Mouse (Mus musculus) E14TG2a.4 (cell line): ENCODE measurements around the gene Rmi1.
"Not testable (repeated sequence)": the region's sequence is repeated elsewhere in the genome, so short reads cannot be mapped to it uniquely, and the experiment has no call there.

ENCODE experiments used
- H3K27me3 ChIP-seq: 2 replicates; pipeline ENCODE4 v1.6.1; 2014; ENCODE audit warnings: low read length, control low read depth; ENCODE audit not compliant: insufficient read depth
- H3K36me3 ChIP-seq: 2 replicates; pipeline ENCODE4 v1.6.1; 2014; ENCODE audit warnings: low read length, control low read depth; ENCODE audit not compliant: insufficient read depth
- H3K4me1 ChIP-seq: replicated peaks from 2 replicates; pipeline ENCODE4 v1.6.1; 2014; ENCODE audit warnings: low read depth, low read length, control low read depth
- H3K4me3 ChIP-seq: replicated peaks from 2 replicates; pipeline ENCODE4 v1.5.1; 2014; ENCODE audit warnings: mild to moderate bottlenecking, low read length
- H3K9me3 ChIP-seq: 2 replicates; pipeline ENCODE4 v1.6.1; 2014; ENCODE audit warnings: low read length, control low read depth
- CTCF ChIP-seq: conservative IDR thresholded peaks from 2 replicates; pipeline ENCODE4 v1.5.1; 2014; ENCODE audit warnings: low read length
- NANOG ChIP-seq: IDR thresholded peaks from 2 replicates; pipeline ENCODE4 v1.6.1; 2014; ENCODE audit warnings: borderline replicate concordance, low read length, mixed read lengths
- POU5F1 ChIP-seq: IDR thresholded peaks from 2 replicates; pipeline ENCODE4 v1.6.1; 2014; ENCODE audit warnings: low read length, borderline replicate concordance

Gene Rmi1

GRCm38 (mm10) chr13:58389324-58389951, 12.6 kb upstream of the Rmi1 start:
- Histone ChIP-seq H3K27me3 (no peaks in the 10 kb centered on the region), H3K9me3 (no peaks in the 10 kb centered on the region), H3K4me1 (peaks cover 16% of the 10 kb centered on the region), H3K4me3 (no peak overlapping the region), H3K36me3 (peaks cover 53% of the 10 kb centered on the region)
- TF ChIP-seq POU5F1: no peak
- TF ChIP-seq NANOG: no peak
- no peak for TF ChIP-seq CTCF

- Histone ChIP-seq H3K36me3 (peaks cover 97% of the 10 kb centered on the region), H3K4me1 (peaks cover 26% of the 10 kb centered on the region)
- H3K9me3 ChIP-seq, H3K4me3 ChIP-seq, H3K27me3 ChIP-seq: not testable (repeated sequence)
Measured at GRCm38 (mm10) chr13:58394392-58394791, 7.7 kb upstream of the Rmi1 start.

GRCm38 (mm10) chr13:58397651-58398050, 4.4 kb upstream of the Rmi1 start:
- TF ChIP-seq POU5F1: no peak
- TF ChIP-seq NANOG: no peak
- no peak for TF ChIP-seq CTCF
- Histone ChIP-seq H3K4me1 (peaks cover 34% of the 10 kb centered on the region), H3K4me3 (no peak overlapping the region), H3K9me3 (no peaks in the 10 kb centered on the region), H3K27me3 (no peaks in the 10 kb centered on the region), H3K36me3 (peaks cover 72% of the 10 kb centered on the region)

- no peaks in the 10 kb centered on the region for H3K9me3 ChIP-seq
- TF ChIP-seq CTCF (no peak), NANOG (no peak), POU5F1 (no peak)
Measured at GRCm38 (mm10) chr13:58400576-58400975, 1.5 kb upstream of the Rmi1 start.

GRCm38 (mm10) chr13:58401135-58402002, 679 bp upstream of the Rmi1 start:
- TF ChIP-seq NANOG (no peak), POU5F1 (no peak), CTCF (no peak)
- H3K9me3 ChIP-seq: no peaks in the 10 kb centered on the region
- peaks cover 38% of the 10 kb centered on the region for H3K4me1 ChIP-seq
- H3K27me3 ChIP-seq: no peaks in the 10 kb centered on the region
- peak overlapping the region; percentile 95 for H3K4me3 ChIP-seq
- H3K36me3 ChIP-seq: peaks cover 48% of the 10 kb centered on the region

More at GRCm38 (mm10) chr13:58400576-58400975, 1.5 kb upstream of the Rmi1 start:
- H3K36me3 ChIP-seq: peaks cover 49% of the 10 kb centered on the region
- H3K4me1 ChIP-seq: peaks cover 43% of the 10 kb centered on the region
- H3K27me3 ChIP-seq: no peaks in the 10 kb centered on the region
- H3K4me3 ChIP-seq: peak overlapping the region; percentile 95

- H3K9me3 ChIP-seq: no peaks in the 10 kb centered on the region
- H3K4me1 ChIP-seq: peaks cover 29% of the 10 kb centered on the region
- H3K36me3 ChIP-seq: peaks cover 47% of the 10 kb centered on the region
- TF ChIP-seq POU5F1: no peak
- no peak for TF ChIP-seq NANOG
- peak overlapping the region; percentile 95 for H3K4me3 ChIP-seq
- H3K27me3 ChIP-seq: no peaks in the 10 kb centered on the region
Measured at GRCm38 (mm10) chr13:58402744-58403110, 679 bp downstream of the Rmi1 start.

GRCm38 (mm10) chr13:58403243-58403642, 1.2 kb downstream of the Rmi1 start, which contains the start of gene Hnrnpk:
TSS of gene Hnrnpk (minus strand) at chr13:58403343.
- Histone ChIP-seq H3K4me1 (peaks cover 24% of the 10 kb centered on the region), H3K4me3 (peak within 1 kb of the TSS; percentile 95), H3K36me3 (peaks cover 42% of the 10 kb centered on the region)
- H3K9me3 ChIP-seq, H3K27me3 ChIP-seq: not testable (repeated sequence)

- peaks cover 10% of the 10 kb centered on the region; the same call in 1 of the 2 replicates for H3K9me3 ChIP-seq
Measured at GRCm38 (mm10) chr13:58411073-58411472, 9.0 kb downstream of the Rmi1 start.

GRCm38 (mm10) chr13:58415374-58415773, 13.3 kb downstream of the Rmi1 start:
- Histone ChIP-seq H3K4me1 (no peaks in the 10 kb centered on the region), H3K27me3 (peaks cover 2% of the 10 kb centered on the region; the same call in 1 of the 2 replicates), H3K36me3 (peaks cover 7% of the 10 kb centered on the region), H3K9me3 (peaks cover 10% of the 10 kb centered on the region; the same call in 1 of the 2 replicates), H3K4me3 (no peak overlapping the region)
- TF ChIP-seq CTCF (no peak), NANOG (no peak), POU5F1 (no peak)

More at GRCm38 (mm10) chr13:58411073-58411472, 9.0 kb downstream of the Rmi1 start:
- Histone ChIP-seq H3K4me1 (no peaks in the 10 kb centered on the region), H3K4me3 (no peak overlapping the region), H3K36me3 (peaks cover 29% of the 10 kb centered on the region), H3K27me3 (no peaks in the 10 kb centered on the region)
- TF ChIP-seq NANOG: no peak
- no peak for TF ChIP-seq CTCF
- no peak for TF ChIP-seq POU5F1
